Mouse (Mus musculus) erythroblast, embryonic 14.5 days (primary cell): ENCODE measurements around the gene Trim52.

Experiments
- GATA1 ChIP-seq: IDR thresholded peaks from 2 replicates; pipeline ENCODE4 v1.6.1; 2012; ENCODE audit warnings: low read length, inconsistent platforms, mixed read lengths
- TAL1 ChIP-seq: IDR thresholded peaks from 3 replicates; pipeline ENCODE4 v1.6.1; 2012; ENCODE audit warnings: low read length, inconsistent platforms, mixed read lengths

DNA sequence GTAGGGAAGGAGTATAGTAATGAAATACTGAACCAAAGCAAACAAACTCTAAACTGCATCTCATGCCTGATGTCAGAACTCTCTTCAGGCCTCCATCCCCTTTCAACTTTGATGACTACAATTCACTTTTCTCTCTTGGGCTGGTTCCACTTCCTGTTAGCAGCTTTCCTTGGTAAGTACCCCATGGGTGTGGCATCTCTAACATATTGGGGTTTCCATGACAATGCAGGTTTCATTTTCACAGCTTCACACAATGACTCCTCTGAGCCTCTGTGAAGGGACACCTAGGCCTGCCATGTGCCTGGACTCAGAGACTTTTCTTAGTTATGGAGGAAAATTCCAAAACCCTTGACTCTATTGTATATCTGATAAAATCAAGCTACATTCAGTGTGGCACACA is 30.3 kb downstream of the Trim52 start:
- TF ChIP-seq GATA1 (no peak), TAL1 (no peak)
